Mouse (Mus musculus) forebrain, embryonic 12.5 days (tissue): ENCODE data around the gene Gm20388. TPM values are rescaled to one million over a fixed set of nuclear protein-coding genes. Genes with fewer than 3 reads are reported as not detected.
A peak's percentile ranks its signal among the peaks of the same experiment; 100 is the strongest.

Experiments
- ATAC-seq: fragments of 200-750 bp; cut with Nextera tagmentation; 2 replicates; pipeline ENCODE4 v1.8.0; 2017; ENCODE audit warnings: moderate TSS enrichment; ENCODE audit not compliant: low FRiP score
- H3K27ac ChIP-seq: fragments of 300-500 bp; sonication (generic); 2 replicates; pipeline ENCODE4 v1.5.1; 2016; ENCODE audit warnings: mild to moderate bottlenecking
- H3K27me3 ChIP-seq: fragments of 300-500 bp; sonication (generic); 2 replicates; pipeline ENCODE4 v1.6.1; 2016; ENCODE audit warnings: mild to moderate bottlenecking
- H3K36me3 ChIP-seq: fragments of 300-500 bp; sonication (generic); replicated peaks from 2 replicates; pipeline ENCODE4 v1.6.1; 2016; ENCODE audit warnings: mild to moderate bottlenecking
- H3K4me1 ChIP-seq: fragments of 300-500 bp; sonication (generic); 2 replicates; pipeline ENCODE4 v1.6.1; 2016
- H3K4me2 ChIP-seq: fragments of 300-500 bp; sonication (generic); 2 replicates; pipeline ENCODE4 v1.6.1; 2016; ENCODE audit warnings: mild to moderate bottlenecking, moderate library complexity
- H3K4me3 ChIP-seq: fragments of 300-500 bp; sonication (generic); replicated peaks from 2 replicates; pipeline ENCODE4 v1.5.1; 2016; ENCODE audit warnings: mild to moderate bottlenecking
- H3K9ac ChIP-seq: fragments of 300-500 bp; sonication (generic); 2 replicates; pipeline ENCODE4 v1.6.1; 2016; ENCODE audit warnings: mild to moderate bottlenecking
- H3K9me3 ChIP-seq: fragments of 300-500 bp; sonication (generic); 2 replicates; pipeline ENCODE4 v1.6.1; 2016
- WGBS: fragments of 180-500 bp; shearing (Covaris S2); methylation state at CpG from one replicate; pipeline ENCODE4 v1.1.7; 2016; 5-methylcytosine and 5-hydroxymethylcytosine counted together
- polyA plus RNA-seq: library from polyadenylated mRNA; unstranded; fragments of >200 nt; fragmentation: Nextera tagmentation; extraction: Ambion mirVana; gene quantifications from 2 replicates; pipeline ENCODE4 v1.2.1, GENCODE M21; 2016

Gm20388 gene
- polyA plus RNA-seq, 1 experiment from 2014 or later: not detected

DNA sequence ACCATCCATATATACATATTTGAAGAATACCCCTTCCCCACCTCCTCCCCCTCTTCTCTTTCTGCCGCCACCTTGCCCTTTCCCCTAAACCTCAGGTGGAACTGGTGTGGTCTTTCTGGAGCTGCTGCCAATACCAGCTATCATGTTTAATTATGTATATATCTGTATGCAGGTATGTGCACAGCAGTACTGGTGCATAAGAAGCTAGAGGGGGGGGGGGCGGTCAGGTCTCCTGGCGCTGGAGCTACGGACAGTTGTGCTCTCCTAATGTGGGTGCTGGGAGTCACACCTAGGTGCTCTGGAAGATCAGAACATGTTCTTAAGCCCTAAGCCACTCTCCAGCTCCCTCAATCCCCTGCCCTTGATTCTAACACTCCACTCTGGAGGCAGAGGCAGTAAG lies 13.6 kb upstream of the Gm20388 start:
- ATAC-seq: no peak
- no peak overlapping the region for H3K4me2 ChIP-seq
- H3K4me3 ChIP-seq: no peak overlapping the region
- WGBS: 83% methylated on average over 4 of the region's 4 CpGs
- no peak overlapping the region for H3K9ac ChIP-seq
- H3K4me1 ChIP-seq: no peaks in the 10 kb centered on the region
- no peaks in the 10 kb centered on the region for H3K36me3 ChIP-seq
- H3K27me3 ChIP-seq: peaks cover 42% of the 10 kb centered on the region
- H3K9me3 ChIP-seq: no peaks in the 10 kb centered on the region
- H3K27ac ChIP-seq: no peak overlapping the region

DNA sequence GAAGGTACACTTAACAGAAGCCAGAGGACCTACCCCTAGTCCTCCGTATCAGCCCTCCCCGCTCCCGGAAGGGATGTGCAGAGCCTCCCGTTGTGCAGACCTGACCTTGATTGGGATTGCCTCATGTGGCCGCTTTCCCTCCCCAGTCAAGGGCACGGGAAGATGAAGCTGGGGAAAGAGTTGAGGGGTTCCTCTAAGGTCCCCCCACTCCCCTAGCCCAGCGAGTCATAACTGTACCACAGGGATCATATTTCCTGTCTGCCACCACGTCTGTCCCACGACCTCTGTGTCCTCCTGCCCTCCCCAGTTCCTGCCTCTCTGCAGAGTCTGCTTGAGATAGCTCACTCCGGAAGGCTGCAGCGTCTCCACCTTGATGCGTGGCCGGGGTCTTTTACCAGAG lies 12.7 kb upstream of the Gm20388 start:
- H3K4me2 ChIP-seq: no peak overlapping the region
- no peak for ATAC-seq
- no peak overlapping the region for H3K4me3 ChIP-seq
- peaks cover 42% of the 10 kb centered on the region for H3K27me3 ChIP-seq
- no peaks in the 10 kb centered on the region for H3K9me3 ChIP-seq
- H3K36me3 ChIP-seq: no peaks in the 10 kb centered on the region
- H3K27ac ChIP-seq: no peak overlapping the region
- WGBS: 25% methylated on average over 13 of the region's 13 CpGs
- no peak overlapping the region for H3K9ac ChIP-seq
- no peaks in the 10 kb centered on the region for H3K4me1 ChIP-seq

DNA sequence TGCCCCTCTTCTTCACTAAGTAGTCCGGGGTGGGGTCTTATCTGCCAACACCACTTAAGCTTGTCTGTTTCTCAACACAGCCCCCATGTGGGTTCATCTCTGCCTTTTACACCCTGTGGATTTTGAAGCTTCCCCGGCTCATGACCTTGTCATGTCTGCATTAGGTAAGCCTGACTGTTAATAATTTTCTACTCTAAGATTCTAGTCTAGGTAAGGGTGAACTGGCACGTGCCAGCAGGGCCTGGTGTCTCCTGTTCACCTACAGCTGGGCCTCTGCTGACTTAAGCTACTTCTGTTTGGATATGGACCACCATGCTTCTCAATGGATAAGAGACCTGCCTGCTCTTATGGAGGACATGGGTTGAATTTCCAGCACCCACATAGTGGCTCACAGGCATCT lies 9.3 kb upstream of the Gm20388 start:
- H3K9me3 ChIP-seq: no peaks in the 10 kb centered on the region
- no peak for ATAC-seq
- 0 out of 2 replicates have a peak, but pooled peaks cover 3% of the 10 kb centered on the region for H3K4me1 ChIP-seq
- no peak overlapping the region for H3K4me3 ChIP-seq
- no peaks in the 10 kb centered on the region for H3K36me3 ChIP-seq
- H3K4me2 ChIP-seq: no peak overlapping the region
- WGBS: 89% methylated on average over 3 of the region's 3 CpGs
- peaks cover 47% of the 10 kb centered on the region for H3K27me3 ChIP-seq
- no peak overlapping the region for H3K27ac ChIP-seq
- H3K9ac ChIP-seq: no peak overlapping the region

DNA sequence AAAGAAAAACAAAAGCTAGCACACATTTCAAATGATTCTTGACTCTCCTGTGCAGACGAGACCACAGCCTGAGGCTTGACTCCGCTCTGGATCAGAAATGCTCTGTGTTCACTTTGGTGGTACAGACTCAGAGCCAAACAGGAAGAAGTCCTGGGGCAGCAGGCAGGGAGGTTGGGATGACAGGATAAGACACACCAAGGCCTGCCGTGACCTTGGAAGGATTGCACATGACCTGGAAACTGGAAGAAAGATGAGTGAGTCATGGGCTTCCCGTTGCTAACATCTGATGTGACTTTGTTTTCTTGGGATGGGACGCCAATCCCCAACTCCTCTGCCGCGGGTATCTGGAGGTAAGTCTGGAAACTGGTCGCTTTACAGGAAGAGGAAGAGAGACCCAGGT lies 8.7 kb upstream of the Gm20388 start:
- 82% methylated on average over 8 of the region's 8 CpGs for WGBS
- H3K27ac ChIP-seq: no peak overlapping the region
- H3K4me1 ChIP-seq: 0 out of 2 replicates have a peak, but pooled peaks cover 3% of the 10 kb centered on the region
- no peaks in the 10 kb centered on the region for H3K9me3 ChIP-seq
- no peaks in the 10 kb centered on the region for H3K36me3 ChIP-seq
- H3K4me3 ChIP-seq: no peak overlapping the region
- H3K27me3 ChIP-seq: peaks cover 45% of the 10 kb centered on the region
- H3K4me2 ChIP-seq: no peak overlapping the region
- no peak for ATAC-seq
- no peak overlapping the region for H3K9ac ChIP-seq

DNA sequence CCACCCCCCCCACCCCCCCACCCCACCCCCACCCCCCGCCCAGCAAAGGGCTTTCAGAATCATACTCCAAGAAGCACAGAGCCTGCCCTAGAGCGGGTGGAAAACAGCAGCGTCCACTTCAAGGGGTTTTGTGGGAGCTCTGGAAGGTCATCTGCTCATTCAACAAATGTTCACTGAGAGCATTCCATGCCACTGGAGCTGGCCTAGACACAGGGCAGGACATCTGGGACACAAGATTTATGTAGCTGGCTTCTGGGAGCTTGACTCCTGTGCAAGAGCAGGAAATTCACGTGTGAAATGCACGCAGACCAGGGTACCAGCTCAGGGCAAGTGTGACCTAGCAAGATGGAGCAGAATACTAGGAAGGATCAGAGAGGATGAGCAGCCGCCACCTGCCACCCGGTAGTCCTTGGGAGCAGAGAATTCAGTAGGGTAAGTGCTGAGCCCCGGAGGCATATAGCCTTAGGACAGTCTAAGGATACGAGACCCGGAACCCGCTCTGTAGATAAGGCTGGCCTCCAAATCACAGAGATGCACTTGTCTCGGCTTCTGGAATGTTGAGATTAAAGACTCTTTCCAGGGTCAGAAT lies 6.2 kb upstream of the Gm20388 start:
- no peak overlapping the region for H3K9ac ChIP-seq
- no peak for ATAC-seq
- H3K4me1 ChIP-seq: 0 out of 2 replicates have a peak, but pooled peaks cover 3% of the 10 kb centered on the region
- no peak overlapping the region for H3K4me2 ChIP-seq
- no peak overlapping the region for H3K4me3 ChIP-seq
- 65% methylated on average over 12 of the region's 12 CpGs for WGBS
- no peaks in the 10 kb centered on the region for H3K36me3 ChIP-seq
- H3K27ac ChIP-seq: no peak overlapping the region
- no peaks in the 10 kb centered on the region for H3K9me3 ChIP-seq
- H3K27me3 ChIP-seq: peaks cover 20% of the 10 kb centered on the region; the same call in 1 of the 2 replicates

DNA sequence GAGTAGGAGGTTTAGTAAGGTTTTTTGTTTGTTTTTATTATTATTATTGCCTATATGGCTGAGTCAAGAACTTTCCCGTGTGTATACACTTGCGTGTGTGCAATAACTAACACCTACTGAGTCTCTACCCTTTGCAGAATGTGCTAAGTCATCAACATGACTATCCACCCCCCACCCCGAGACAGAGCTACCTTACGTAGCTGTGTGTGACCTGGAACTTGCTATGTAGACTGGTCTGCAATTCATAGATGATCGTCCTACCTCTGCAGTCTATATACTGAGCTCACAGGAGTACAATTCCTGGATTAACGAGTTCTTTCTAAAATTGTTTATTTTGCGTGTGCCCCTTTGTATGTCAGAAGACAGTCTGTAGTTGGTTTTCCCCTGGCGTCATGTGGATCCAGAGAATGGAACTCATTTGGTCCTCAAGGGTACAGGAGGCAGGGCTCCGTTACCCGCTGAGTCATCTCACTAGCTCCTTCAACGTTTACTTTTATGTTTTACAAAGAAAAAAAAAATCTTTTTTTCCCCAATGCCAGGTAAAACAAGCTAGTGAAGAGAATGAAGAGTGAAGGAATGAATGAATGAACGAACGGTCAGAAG lies 596 bp upstream of the Gm20388 start, which contains the start of gene Usp10:
Usp10 (plus strand) TSS at position 417 of the 603 bp plus-strand sequence.
- no peak for ATAC-seq
- H3K36me3 ChIP-seq: no peaks in the 10 kb centered on the region
- H3K9me3 ChIP-seq: no peaks in the 10 kb centered on the region
- peak within 1 kb of the TSS; percentile 85 for H3K4me3 ChIP-seq
- WGBS: 29% methylated on average over 13 of the region's 13 CpGs
- 0 out of 2 replicates have a peak, but pooled peaks cover 4% of the 10 kb centered on the region for H3K27me3 ChIP-seq
- peaks cover 35% of the 10 kb centered on the region for H3K4me1 ChIP-seq
- peak within 1 kb of the TSS; percentile 94 for H3K9ac ChIP-seq
- peak within 1 kb of the TSS; percentile 82 for H3K4me2 ChIP-seq
- peak within 1 kb of the TSS; percentile 89 for H3K27ac ChIP-seq

DNA sequence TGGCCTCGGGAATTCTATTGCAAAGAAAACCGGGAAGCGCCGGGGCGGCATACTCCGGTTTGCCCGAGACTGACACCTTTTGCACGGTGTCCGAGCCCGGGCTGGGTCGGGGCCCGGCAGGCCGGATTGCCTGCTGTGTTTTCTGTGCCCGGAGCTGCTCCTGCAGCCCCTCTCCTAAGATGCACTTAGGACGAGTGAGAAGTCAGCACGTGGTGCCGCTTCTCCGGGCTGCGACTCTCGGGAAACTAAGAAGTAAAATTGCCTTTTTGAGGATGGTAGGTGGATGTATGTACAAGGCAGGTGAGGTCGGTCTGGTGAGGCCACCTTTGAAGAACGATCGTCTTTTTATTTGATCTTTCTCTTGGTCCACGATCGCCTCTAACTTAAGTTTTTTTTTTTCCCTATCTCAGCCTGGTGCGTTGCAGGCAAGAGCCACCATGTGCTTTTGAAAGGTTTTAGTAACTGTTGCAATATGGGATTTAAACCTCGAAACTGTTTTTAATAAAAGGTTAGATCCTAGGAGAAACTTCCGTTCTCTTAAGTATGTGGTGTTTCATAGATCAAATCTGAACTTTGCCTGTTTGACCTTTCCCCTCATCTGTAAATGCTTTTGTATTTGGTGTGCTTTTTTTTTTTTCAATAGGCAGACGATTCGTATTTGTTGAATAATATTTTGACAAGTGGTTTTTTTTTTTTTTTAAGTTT lies 769 bp downstream of the Gm20388 start:
- Histone ChIP-seq H3K27me3 (0 out of 2 replicates have a peak, but pooled peaks cover 4% of the 10 kb centered on the region), H3K36me3 (no peaks in the 10 kb centered on the region), H3K9ac (peak overlapping the region; percentile 94), H3K4me3 (peak overlapping the region; percentile 85), H3K27ac (peak overlapping the region; percentile 89), H3K9me3 (no peaks in the 10 kb centered on the region), H3K4me1 (peaks cover 43% of the 10 kb centered on the region), H3K4me2 (peak overlapping the region; percentile 82)
- peak; percentile 75 for ATAC-seq
- 1% methylated on average over 30 of the region's 30 CpGs for WGBS

DNA sequence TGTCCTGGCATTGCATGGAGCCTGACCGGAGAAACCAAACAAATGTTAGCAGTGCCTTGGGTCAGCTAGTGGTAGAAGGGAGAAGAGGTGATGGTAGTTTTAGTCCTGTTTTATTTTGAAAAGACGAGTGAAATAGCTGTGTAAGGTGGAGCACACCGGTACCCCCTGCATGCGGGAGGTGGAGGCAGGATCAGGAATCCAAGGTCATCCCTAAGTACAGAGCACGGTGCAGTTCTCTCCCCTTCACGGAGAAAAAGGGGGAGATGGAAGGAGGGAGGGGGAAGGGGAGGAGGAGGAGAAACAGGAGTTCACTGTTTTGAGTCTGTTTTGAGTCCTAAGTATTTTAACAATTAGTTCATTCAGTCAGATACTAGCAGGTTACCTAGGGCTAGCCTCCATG lies 2.0 kb downstream of the Gm20388 start:
- Histone ChIP-seq H3K27ac (no peak overlapping the region), H3K4me3 (peak overlapping the region; percentile 85), H3K4me2 (peak overlapping the region; percentile 82), H3K27me3 (0 out of 2 replicates have a peak, but pooled peaks cover 4% of the 10 kb centered on the region), H3K9me3 (no peaks in the 10 kb centered on the region), H3K36me3 (peaks cover 3% of the 10 kb centered on the region; the same call in 1 of the 2 replicates), H3K9ac (peak overlapping the region; percentile 94), H3K4me1 (peaks cover 47% of the 10 kb centered on the region)
- ATAC-seq: no peak
- WGBS: 43% methylated on average over 6 of the region's 6 CpGs

DNA sequence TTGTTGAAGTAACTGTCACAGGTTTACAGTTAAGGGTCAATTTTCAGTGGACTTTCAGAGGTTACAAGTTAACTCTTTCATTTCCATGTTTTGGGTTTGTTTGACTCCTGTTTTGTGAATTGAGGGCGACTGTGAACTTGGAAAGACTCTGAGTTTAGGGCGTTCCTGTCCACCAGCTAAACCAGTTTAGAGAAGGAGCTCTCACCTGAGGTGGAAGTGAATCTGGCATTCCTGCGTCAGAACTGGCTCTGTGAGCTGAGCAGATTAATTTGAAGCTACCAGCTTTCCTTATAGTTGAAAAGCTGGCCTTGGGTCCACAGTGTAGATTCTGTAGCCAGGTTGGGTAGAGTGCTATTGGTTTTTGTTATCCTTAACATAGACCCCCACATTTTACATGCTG lies 2.5 kb downstream of the Gm20388 start:
- ATAC-seq: no peak
- Histone ChIP-seq H3K4me3 (no peak overlapping the region), H3K9me3 (no peaks in the 10 kb centered on the region), H3K4me2 (peak overlapping the region; percentile 82), H3K27me3 (0 out of 2 replicates have a peak, but pooled peaks cover 4% of the 10 kb centered on the region), H3K36me3 (peaks cover 7% of the 10 kb centered on the region), H3K9ac (peak overlapping the region; percentile 5; the same call in 1 of the 2 replicates), H3K27ac (no peak overlapping the region), H3K4me1 (peaks cover 47% of the 10 kb centered on the region)
- 69% methylated on average over 3 of the region's 3 CpGs for WGBS

DNA sequence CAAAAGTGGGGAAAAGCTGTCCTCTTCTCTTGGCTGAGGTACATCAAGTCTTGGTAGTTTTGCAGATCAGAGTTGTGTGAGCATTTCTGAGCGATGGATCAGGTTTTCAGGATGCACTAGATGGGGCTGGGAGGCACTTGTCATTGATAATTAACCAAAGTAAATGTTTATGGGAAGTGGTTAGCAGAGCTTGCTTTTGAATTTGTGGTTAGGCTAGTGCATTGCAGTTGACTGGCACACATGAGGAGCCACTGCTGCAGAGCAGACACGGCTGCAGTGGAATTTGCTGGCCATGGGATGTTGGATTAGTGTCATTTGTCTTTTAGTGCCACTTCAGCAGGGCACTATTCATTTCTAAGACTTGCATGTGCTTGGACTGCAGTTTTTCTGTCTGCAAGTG lies 3.5 kb downstream of the Gm20388 start:
- H3K4me3 ChIP-seq: no peak overlapping the region
- no peak overlapping the region for H3K9ac ChIP-seq

DNA sequence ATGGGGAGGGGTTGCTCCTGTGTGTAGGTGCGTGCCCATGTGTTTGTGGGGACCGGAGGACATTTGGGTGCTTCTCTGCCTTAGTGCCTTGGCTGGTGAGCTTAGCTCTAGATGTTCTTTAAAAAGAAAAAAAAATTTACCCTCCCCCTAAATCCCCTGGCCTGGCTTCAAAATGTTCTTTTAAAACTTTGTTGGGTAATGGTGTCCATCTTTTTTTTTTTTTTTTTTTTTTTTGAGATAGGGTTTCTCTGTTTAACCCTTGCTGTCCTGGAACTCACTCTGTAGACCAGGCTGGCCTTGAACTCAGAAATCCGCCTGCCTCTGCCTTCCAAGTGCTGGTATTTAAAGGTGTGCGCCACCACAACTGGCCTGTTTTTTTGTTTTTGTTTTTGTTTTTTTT lies 4.7 kb downstream of the Gm20388 start:
- Histone ChIP-seq H3K9ac (no peak overlapping the region), H3K4me1 (peaks cover 47% of the 10 kb centered on the region), H3K36me3 (peaks cover 16% of the 10 kb centered on the region), H3K27me3 (no peaks in the 10 kb centered on the region), H3K9me3 (no peaks in the 10 kb centered on the region), H3K4me3 (no peak overlapping the region), H3K27ac (no peak overlapping the region; the same call in 1 of the 2 replicates), H3K4me2 (no peak overlapping the region)
- 88% methylated on average over 4 of the region's 4 CpGs for WGBS
- no peak for ATAC-seq

More for the DNA sequence above, 3.5 kb downstream of the Gm20388 start:
- Histone ChIP-seq H3K36me3 (peaks cover 16% of the 10 kb centered on the region), H3K27me3 (0 out of 2 replicates have a peak, but pooled peaks cover 4% of the 10 kb centered on the region), H3K4me2 (peak overlapping the region; percentile 82; the same call in 1 of the 2 replicates), H3K9me3 (no peaks in the 10 kb centered on the region), H3K27ac (no peak overlapping the region), H3K4me1 (peaks cover 47% of the 10 kb centered on the region)
- ATAC-seq: no peak
- WGBS: 65% methylated on average over 2 of the region's 2 CpGs

DNA sequence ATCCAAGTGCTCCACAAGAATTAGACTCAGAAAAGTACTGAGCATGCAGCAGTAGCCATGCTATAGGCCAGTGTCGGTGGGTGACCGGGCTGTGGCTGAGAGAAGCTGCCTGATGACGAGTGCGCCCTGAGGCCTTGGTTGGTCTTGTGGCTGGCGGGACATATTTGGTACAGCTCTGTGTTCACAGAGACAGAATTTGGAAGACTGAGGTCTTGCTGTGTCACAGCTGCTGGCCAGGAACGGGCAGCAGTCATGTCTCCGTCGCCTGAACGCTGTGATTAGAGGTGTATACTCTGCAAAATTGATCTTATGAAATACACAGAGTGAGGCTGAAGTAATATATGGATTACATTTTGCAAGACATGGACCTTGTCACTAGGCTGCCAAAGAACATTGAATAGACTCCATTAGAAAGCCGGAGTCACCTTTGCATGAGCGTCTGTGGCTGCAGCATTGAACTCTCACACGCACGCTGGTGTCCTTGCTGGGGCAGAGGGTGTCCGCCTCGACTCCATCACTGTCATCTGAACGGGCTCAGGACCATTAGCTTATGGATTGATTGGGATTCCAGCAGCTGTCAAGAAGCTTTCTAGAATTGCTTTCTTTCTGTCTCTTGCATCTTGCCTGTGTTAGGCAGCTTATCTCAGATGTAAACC lies 5.7 kb downstream of the Gm20388 start:
- Histone ChIP-seq H3K9me3 (no peaks in the 10 kb centered on the region), H3K27ac (no peak overlapping the region), H3K4me2 (no peak overlapping the region), H3K9ac (no peak overlapping the region), H3K4me1 (peaks cover 47% of the 10 kb centered on the region), H3K4me3 (no peak overlapping the region), H3K36me3 (peaks cover 16% of the 10 kb centered on the region), H3K27me3 (no peaks in the 10 kb centered on the region)
- ATAC-seq: no peak
- 84% methylated on average over 16 of the region's 16 CpGs for WGBS
